12 mouse cellular contexts compared by ENCODE assay signal in the genomic region with DNA sequence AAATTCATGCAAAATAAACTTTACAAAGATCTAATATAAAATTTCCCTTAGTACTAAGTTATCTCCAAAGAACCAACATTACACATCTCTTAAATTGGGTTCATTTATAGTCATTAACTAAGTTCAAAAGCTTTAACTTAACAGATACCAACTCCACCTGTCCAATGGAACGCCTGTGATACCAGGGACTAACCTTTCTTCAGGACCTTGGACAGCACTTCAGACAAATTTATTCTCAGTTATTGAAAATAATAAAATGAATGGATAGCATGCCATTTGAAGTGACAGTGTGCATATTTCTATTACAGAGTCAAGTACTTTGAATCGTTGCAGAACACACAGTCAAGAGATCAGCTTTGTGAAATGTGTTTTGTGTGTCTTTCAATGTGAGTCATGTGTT. TPM values are rescaled to one million over a fixed set of nuclear protein-coding genes. Genes with fewer than 3 reads are reported as not detected.
DNase-seq lines count a peak whose midpoint lies in the region; ATAC-seq and TF ChIP-seq lines count a peak whose summit lies in the region.
"Had no signal": no experiment of that assay in that cellular context is flagged by ENCODE, and none has a peak within 500 bp of the region (broad histone marks: within the 10 kb centered on the region; RNA-seq: fewer than 3 reads in every experiment).

No protein-coding gene starts in this region.

- no peak overlapping the region for H3K9ac ChIP-seq in hindbrain, embryonic 12.5 days
- H3K9ac ChIP-seq: heart, embryonic 15.5 days had no signal

- no peaks in the 10 kb centered on the region for H3K27me3 ChIP-seq in hindbrain, embryonic 12.5 days
- no peaks in the 10 kb centered on the region for H3K27me3 ChIP-seq in myocyte (ENCODE audit: control insufficient read depth, insufficient read depth, insufficient read length)

- no peak for DNase-seq in layer of hippocampus, adult 2 months (ENCODE audit: low spot score in 2 of 2)
- no peak for DNase-seq in layer of hippocampus, adult 11-12 months (ENCODE audit: low spot score)
- no peak for DNase-seq in kidney, postnatal 25 days
- DNase-seq in kidney, adult 8-10 months = no peak
- DNase-seq in ovary, postnatal 36 days (ENCODE audit: low spot score) = no peak
- DNase-seq: gastrocnemius, postnatal 25 days; left cerebral cortex, postnatal 4 days; spleen, adult 18-20 months had no signal

- H3K79me2 ChIP-seq in myocyte (ENCODE audit: control insufficient read depth, insufficient read depth) = no peaks in the 10 kb centered on the region

- TF ChIP-seq CTCF in layer of hippocampus, adult 2 months (conservative IDR thresholded peaks at IDR 0.05) = no peak
- no peak for TF ChIP-seq CTCF in cortical plate, adult 2 months (IDR thresholded peaks at IDR 0.05; ENCODE audit: extremely low read depth, insufficient read depth, low read length)

- WGBS in hindbrain, embryonic 12.5 days = 58% methylated on average over 2 of the region's 2 CpGs

- H3K36me3 ChIP-seq in hindbrain, embryonic 12.5 days = no peaks in the 10 kb centered on the region
- no peaks in the 10 kb centered on the region for H3K36me3 ChIP-seq in myocyte (ENCODE audit: control insufficient read depth, insufficient read depth)
- H3K36me3 ChIP-seq: heart, embryonic 15.5 days had no signal

- H3K9me3 ChIP-seq in hindbrain, embryonic 12.5 days (replicated peaks) = no peaks in the 10 kb centered on the region
- H3K9me3 ChIP-seq: heart, embryonic 15.5 days had no signal

- no peaks in the 10 kb centered on the region; the same call in 1 of the 2 replicates for H3K4me1 ChIP-seq in cortical plate, adult 2 months (ENCODE audit: control insufficient read depth, insufficient read depth, low read length)
- H3K4me1 ChIP-seq in hindbrain, embryonic 12.5 days = peaks cover 16% of the 10 kb centered on the region

- no peak for ATAC-seq in hindbrain, embryonic 12.5 days (ENCODE audit: low FRiP score)

- peak overlapping the region; percentile 97 for H3K27ac ChIP-seq in layer of hippocampus, adult 2 months
- H3K27ac ChIP-seq in cortical plate, adult 2 months (ENCODE audit: insufficient read depth, low read length) = no peak overlapping the region
- no peak overlapping the region for H3K27ac ChIP-seq in hindbrain, embryonic 12.5 days
- H3K27ac ChIP-seq: heart, embryonic 15.5 days had no signal

- TF ChIP-seq POLR2A in cortical plate, adult 2 months (IDR thresholded peaks at IDR 0.05; ENCODE audit: extremely low read depth, insufficient read depth, low read length) = no peak
- TF ChIP-seq POLR2A in myocyte (IDR thresholded peaks at IDR 0.05; ENCODE audit: insufficient read length, low read depth) = no peak

- peak overlapping the region; percentile 78 for H3K4me3 ChIP-seq in layer of hippocampus, adult 2 months
- peak overlapping the region; percentile 20; the same call in 1 of the 2 replicates for H3K4me3 ChIP-seq in cortical plate, adult 2 months (ENCODE audit: insufficient read depth, low read length)
- no peak overlapping the region for H3K4me3 ChIP-seq in hindbrain, embryonic 12.5 days
- no peak overlapping the region for H3K4me3 ChIP-seq in myocyte
- H3K4me3 ChIP-seq: heart, embryonic 15.5 days had no signal

- peak overlapping the region; percentile 32 for H3K4me2 ChIP-seq in hindbrain, embryonic 12.5 days (replicated peaks)
- H3K4me2 ChIP-seq in myocyte (ENCODE audit: low read depth) = no peak overlapping the region
- H3K4me2 ChIP-seq: heart, embryonic 15.5 days had no signal

- no peak overlapping the region for H3ac ChIP-seq in myocyte (ENCODE audit: control insufficient read depth, insufficient read length)

TF ChIP-seq in myocyte, 11 proteins besides CTCF, POLR2A, EP300 and RAD21:
- TF ChIP-seq REST (IDR thresholded peaks at IDR 0.05; ENCODE audit: insufficient read depth, insufficient read length) = peak; percentile 58
- TF ChIP-seq SRF (IDR thresholded peaks at IDR 0.05; ENCODE audit: control insufficient read depth, insufficient read length, low read depth) = no peak

RNA-seq across cellular contexts. Expression of gene Grik2, which starts 3.1 kb away (rescaled TPM):
- total RNA-seq in layer of hippocampus, adult 2 months (2021) = 100 to 1,000 TPM; 101 to 112 TPM
- polyA plus RNA-seq in cortical plate, adult 2 months (2012; rRNA removed) = 30.7 and 31.4 TPM in 2 replicates
- polyA plus RNA-seq in hindbrain, embryonic 12.5 days (2016; fragmentation: Nextera tagmentation; extraction: Ambion mirVana) = 15.1 and 15.4 TPM in 2 replicates
- 0.19 TPM for polyA plus RNA-seq in myocyte (2012; fragmentation: generic; extraction: Trizol)

Comparison
In these comparisons a context has a peak if more than half of its experiments do, and no peak if none do; other contexts are left out.
1. H3K4me3 ChIP-seq: peak in layer of hippocampus, adult 2 months (single experiment) and cortical plate, adult 2 months (single experiment); none in hindbrain, embryonic 12.5 days (single experiment) and myocyte (single experiment).
2. RNA of gene Grik2, which starts 3.1 kb away (polyA plus RNA-seq): 30.7 to 31.4 TPM in cortical plate, adult 2 months and 15.1 to 15.4 TPM in hindbrain, embryonic 12.5 days; 0.19 TPM in myocyte (single experiment); every median in the first group is over 10 times any median in the second.